Mouse (Mus musculus) testis, adult 2 months (tissue): ENCODE data around the gene Srsf9. TPM values are rescaled to one million over a fixed set of nuclear protein-coding genes. Genes with fewer than 3 reads are reported as not detected.
A peak's percentile ranks its signal among the peaks of the same experiment; 100 is the strongest.

Experiments used
- H3K27ac ChIP-seq: fragments of 200-500 bp; 2 replicates; pipeline ENCODE4 v1.5.1; 2012; ENCODE audit warnings: low read depth, low read length; ENCODE audit not compliant: control insufficient read depth, insufficient read depth
- H3K27me3 ChIP-seq: fragments of 200-500 bp; 2 replicates; pipeline ENCODE4 v1.6.1; 2012; ENCODE audit warnings: mild to moderate bottlenecking, low read length, moderate library complexity; ENCODE audit not compliant: control insufficient read depth, insufficient read depth
- H3K36me3 ChIP-seq: fragments of 200-500 bp; 2 replicates; pipeline ENCODE4 v1.6.1; 2012; ENCODE audit warnings: mild to moderate bottlenecking, low read length; ENCODE audit not compliant: control insufficient read depth, insufficient read depth
- H3K4me1 ChIP-seq: fragments of 200-500 bp; 2 replicates; pipeline ENCODE4 v1.6.1; 2012; ENCODE audit warnings: low read length; ENCODE audit not compliant: control insufficient read depth, insufficient read depth
- H3K4me3 ChIP-seq: fragments of 200-500 bp; 2 replicates; pipeline ENCODE4 v1.5.1; 2012; ENCODE audit warnings: low read depth, mild to moderate bottlenecking, low read length, moderate library complexity, mixed read lengths; ENCODE audit not compliant: control insufficient read depth
- CTCF ChIP-seq: fragments of 200-500 bp; IDR thresholded peaks from 2 replicates; pipeline ENCODE4 v1.5.1; 2012; ENCODE audit warnings: low read depth, mild to moderate bottlenecking, inconsistent platforms, low read length, moderate library complexity; ENCODE audit not compliant: control insufficient read depth, insufficient read depth, insufficient replicate concordance
- POLR2A ChIP-seq: fragments of 200-500 bp; IDR thresholded peaks from 2 replicates; pipeline ENCODE4 v1.6.1; 2012; ENCODE audit warnings: low read depth, mild to moderate bottlenecking, inconsistent platforms, low read length, moderate library complexity; ENCODE audit not compliant: control insufficient read depth
- polyA plus RNA-seq: library from polyadenylated mRNA; depleted of rRNA; stranded (reverse); fragments of >200 nt; gene quantifications from 2 replicates; pipeline ENCODE4 v1.2.3, GENCODE M21; 2012

Srsf9 gene
- polyA plus RNA-seq, 1 experiment = 45.5 TPM

DNA sequence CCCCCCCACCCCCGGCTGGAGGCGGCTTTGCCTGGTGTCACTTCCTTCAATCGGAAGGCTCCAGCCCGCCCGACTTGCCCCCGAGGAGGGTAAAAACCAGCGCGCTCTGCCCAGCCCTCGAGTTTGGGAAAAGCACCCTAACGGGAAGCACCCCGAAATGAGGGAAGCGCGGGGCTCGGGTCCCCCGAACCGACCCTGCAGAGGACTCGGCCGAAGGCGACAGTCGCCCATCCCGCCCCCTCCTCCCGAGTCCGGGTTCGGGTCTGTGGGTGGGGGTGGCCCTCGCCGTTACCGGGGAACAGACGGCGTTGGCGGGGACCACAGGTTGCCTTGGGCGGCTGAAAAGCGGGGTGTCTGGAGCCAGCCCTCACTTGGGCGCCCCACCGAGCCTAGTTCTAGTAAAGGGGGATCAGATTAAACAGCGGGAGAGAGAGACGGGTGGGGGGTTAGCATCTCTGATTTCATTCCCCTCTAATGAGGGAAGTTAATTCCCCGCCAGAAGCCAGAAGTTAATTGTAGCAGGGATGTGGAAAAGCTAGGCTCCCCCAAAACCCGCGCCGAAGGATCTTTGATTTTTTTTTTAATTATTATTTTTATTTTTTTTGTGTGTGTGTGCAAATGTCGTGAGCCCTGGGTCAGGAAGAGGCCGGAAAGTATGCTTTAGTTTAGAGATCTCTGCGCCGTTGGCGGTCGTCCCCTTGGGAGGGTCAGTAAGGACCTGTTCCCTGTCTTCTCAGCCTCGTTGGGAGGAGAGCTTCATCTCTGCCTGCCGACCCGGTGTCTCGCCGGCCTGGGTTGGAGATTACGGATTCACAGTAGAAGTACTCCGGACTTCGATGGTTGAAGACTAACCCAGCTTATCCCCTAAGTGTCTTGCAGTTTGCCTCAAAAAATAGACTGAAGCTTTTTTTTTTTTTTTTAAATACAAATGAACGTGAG lies 902 bp downstream of the Srsf9 start:
- H3K27me3 ChIP-seq = no peaks in the 10 kb centered on the region
- H3K36me3 ChIP-seq = no peaks in the 10 kb centered on the region; the same call in 1 of the 2 replicates
- peak overlapping the region; percentile 94 for H3K4me3 ChIP-seq
- H3K27ac ChIP-seq = peak overlapping the region; percentile 90
- no peak for TF ChIP-seq CTCF
- no peak for TF ChIP-seq POLR2A
- peaks cover 9% of the 10 kb centered on the region for H3K4me1 ChIP-seq

DNA sequence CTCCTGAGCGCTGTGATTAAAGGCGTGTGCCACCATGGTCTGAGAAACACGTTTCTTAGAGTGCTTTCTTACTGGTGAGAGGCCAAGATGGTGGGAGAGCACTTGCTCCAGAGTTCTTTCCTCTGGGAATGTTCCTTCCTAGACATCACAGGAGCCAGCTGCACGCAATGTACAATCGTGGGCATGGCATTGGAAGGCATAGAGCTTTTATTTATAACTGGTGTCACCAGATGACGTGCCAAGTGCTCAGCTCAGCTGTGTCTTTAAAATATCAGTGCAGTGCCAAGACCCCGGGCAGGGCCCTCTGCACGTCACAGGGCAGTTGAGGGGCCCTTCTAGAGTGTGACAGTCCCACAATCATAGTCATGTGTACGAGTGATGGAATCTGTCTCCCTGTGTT lies 4.0 kb downstream of the Srsf9 start:
- no peak overlapping the region for H3K4me3 ChIP-seq
- TF ChIP-seq POLR2A (no peak), CTCF (no peak)

DNA sequence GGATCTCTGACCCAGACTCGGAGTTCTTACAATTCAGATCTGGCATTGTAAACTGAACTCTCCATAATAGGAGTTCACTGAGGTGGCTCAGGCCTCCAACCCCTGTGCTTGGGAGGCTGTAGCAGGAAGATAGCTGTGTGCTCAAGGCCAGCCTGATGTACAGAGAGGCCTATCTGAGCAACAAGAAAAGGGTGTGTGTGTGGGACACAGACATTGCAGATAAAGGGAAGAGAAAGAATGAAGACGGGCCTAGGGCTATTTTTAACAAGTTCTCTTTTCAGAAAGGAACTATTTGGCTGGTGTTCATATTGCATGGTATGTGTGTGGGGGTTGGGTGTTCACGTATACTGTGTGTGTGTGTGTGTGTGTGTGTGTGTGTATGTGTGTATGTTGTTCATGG lies 6.6 kb downstream of the Srsf9 start:
- H3K27ac ChIP-seq = no peak overlapping the region; the same call in 1 of the 2 replicates
- H3K4me3 ChIP-seq = no peak overlapping the region
- H3K27me3 ChIP-seq = no peaks in the 10 kb centered on the region
- H3K4me1 ChIP-seq = peaks cover 3% of the 10 kb centered on the region; the same call in 1 of the 2 replicates
- no peak for TF ChIP-seq CTCF
- TF ChIP-seq POLR2A = no peak
- H3K36me3 ChIP-seq = no peaks in the 10 kb centered on the region; the same call in 1 of the 2 replicates

More for the DNA sequence above, 4.0 kb downstream of the Srsf9 start:
- Histone ChIP-seq H3K4me1 (peaks cover 9% of the 10 kb centered on the region), H3K36me3 (no peaks in the 10 kb centered on the region; the same call in 1 of the 2 replicates), H3K27ac (no peak overlapping the region), H3K27me3 (no peaks in the 10 kb centered on the region)

DNA sequence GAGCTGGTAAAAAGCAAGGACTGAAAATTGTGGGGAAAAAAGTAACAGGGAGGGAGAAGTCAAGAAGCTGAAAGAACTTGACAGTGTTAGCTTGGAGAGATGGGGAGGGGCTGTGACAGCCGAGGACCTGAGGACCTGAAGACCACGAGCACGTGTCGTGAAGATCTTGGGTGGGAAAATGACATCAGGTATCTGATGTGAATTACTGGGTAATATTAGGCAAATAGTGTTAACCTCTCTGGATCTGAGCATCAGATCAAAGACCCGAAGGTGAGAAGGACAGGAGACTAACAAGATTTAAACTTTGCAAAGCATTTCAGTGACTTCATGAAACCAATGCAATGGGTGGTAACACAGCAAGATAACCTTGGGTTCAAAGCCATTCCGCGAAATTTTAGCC lies 13.0 kb downstream of the Srsf9 start:
- Histone ChIP-seq H3K4me1 (peaks cover 2% of the 10 kb centered on the region), H3K27me3 (no peaks in the 10 kb centered on the region), H3K4me3 (peak overlapping the region; percentile 7), H3K36me3 (0 out of 2 replicates have a peak, but pooled peaks cover 2% of the 10 kb centered on the region), H3K27ac (no peak overlapping the region)
- no peak for TF ChIP-seq POLR2A
- TF ChIP-seq CTCF = no peak

DNA sequence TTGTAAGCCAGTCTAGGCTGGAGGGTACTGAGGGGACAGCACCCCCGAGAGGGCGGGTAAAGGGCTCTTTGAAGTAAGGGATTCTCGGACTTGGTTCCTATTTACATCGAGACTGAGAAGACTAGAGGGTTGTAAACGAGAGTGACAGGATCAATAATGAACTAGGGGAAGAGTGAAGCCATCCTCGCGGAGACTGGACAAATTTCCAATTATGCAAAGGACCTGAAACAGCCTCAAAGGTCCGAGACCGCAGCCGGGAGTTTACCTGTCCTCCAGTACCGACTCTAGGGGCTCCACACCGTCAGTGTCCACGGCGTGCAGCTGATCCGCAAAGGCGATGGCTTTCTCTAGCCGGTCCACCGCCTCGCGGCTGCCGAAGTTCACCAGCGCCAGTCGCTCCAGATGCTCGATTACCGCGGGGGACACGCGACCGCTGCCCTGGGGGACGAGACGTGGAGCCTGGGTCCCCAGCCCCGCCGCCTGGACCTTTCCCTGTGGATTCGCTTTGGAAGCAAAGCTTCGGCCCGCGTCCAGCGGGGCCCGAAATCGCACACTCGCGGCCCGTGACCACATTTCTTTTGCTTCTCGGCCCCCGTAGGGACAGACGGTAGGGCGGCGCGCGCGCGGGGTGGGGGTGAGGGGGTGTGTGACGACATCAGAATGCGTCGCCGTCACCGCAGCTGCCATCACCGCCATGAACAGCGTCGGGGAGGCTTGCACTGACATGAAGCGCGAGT lies 13.8 kb downstream of the Srsf9 start, which contains the start of the genes Gatc and Triap1:
Gatc (minus strand) TSS at position 602 of the 737 bp plus-strand sequence.
Triap1 (plus strand) TSS at position 649 of the 737 bp plus-strand sequence.
- TF ChIP-seq POLR2A = peak; percentile 73
- no peak for TF ChIP-seq CTCF
- Histone ChIP-seq H3K4me1 (peaks cover 2% of the 10 kb centered on the region), H3K36me3 (peaks cover 2% of the 10 kb centered on the region; the same call in 1 of the 2 replicates), H3K4me3 (peak within 1 kb of the TSS; percentile 100), H3K27me3 (no peaks in the 10 kb centered on the region), H3K27ac (peak within 1 kb of the TSS; percentile 87)

DNA sequence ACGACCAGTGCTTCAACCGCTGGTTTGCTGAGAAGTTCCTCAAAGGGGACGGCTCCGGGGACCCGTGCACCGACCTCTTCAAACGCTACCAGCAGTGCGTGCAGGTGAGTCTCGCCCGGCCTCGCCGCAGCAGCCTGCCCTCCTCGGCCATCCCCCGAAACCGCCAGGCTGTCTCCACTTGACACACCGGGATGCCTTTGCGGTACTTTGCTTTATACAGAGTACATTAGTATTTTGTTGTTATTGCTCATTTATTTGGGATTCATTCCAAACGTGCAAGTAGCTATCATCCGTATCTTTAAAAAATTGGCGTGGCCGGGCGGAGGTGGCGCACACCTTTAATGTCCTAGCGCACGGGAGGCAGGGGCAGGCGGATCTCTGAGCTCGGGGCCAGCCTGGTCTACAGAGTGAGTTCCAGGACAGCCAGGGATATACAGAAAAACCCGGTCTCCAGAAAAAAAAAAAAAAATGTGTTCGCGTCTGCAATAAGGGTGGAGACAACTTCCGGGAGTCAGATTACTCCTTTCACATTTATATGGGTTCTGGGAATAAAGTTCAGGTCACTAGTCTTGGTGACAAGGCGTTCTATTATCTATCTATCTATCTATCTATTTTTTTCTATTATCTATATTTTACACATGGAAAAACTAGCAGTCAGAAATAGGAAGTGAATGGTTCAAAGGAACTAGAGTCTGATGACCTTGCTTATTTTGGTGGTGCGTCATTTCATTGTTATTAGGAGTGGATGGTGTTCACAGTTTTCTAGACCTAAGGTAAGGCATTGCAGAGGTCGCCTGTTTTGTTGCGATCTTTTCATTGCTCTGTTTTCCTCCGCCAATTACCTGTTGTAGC lies 14.6 kb downstream of the Srsf9 start:
- Histone ChIP-seq H3K4me1 (peaks cover 2% of the 10 kb centered on the region), H3K4me3 (peak overlapping the region; percentile 100), H3K27me3 (no peaks in the 10 kb centered on the region), H3K27ac (peak overlapping the region; percentile 78), H3K36me3 (peaks cover 2% of the 10 kb centered on the region; the same call in 1 of the 2 replicates)
- TF ChIP-seq CTCF (no peak), POLR2A (no peak)
